Mouse (Mus musculus) cerebellum, postnatal 36 days (tissue): ENCODE results near the gene Sox1.

Experiments used
- DNase-seq, 2 experiments: peaks; one replicate each; pipeline ENCODE4 v3.0.0; 2021 to 2022; ENCODE audit warnings: mixed read lengths in 2 of 2

Sox1 gene

DNA sequence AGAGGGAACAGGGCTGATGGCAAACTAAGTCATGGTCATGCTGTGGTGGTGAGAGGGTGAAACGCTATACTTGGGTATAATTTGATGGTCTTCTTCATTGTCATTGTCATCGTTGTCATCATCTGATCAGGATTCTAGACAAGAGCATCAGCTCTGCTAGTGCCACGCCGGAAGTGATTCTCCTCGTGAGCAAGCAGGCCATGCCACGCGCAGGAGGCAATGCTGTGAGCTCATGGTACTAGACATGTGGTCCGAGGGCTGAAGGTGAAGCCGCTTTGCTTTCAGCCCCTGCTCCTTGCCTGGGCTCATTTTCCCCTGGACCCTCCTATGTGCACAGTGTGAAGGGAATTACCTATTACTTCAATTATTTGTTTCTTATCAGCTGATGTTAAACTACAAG, 32.3 kb downstream of the Sox1 start:
- no peak for DNase-seq

DNA sequence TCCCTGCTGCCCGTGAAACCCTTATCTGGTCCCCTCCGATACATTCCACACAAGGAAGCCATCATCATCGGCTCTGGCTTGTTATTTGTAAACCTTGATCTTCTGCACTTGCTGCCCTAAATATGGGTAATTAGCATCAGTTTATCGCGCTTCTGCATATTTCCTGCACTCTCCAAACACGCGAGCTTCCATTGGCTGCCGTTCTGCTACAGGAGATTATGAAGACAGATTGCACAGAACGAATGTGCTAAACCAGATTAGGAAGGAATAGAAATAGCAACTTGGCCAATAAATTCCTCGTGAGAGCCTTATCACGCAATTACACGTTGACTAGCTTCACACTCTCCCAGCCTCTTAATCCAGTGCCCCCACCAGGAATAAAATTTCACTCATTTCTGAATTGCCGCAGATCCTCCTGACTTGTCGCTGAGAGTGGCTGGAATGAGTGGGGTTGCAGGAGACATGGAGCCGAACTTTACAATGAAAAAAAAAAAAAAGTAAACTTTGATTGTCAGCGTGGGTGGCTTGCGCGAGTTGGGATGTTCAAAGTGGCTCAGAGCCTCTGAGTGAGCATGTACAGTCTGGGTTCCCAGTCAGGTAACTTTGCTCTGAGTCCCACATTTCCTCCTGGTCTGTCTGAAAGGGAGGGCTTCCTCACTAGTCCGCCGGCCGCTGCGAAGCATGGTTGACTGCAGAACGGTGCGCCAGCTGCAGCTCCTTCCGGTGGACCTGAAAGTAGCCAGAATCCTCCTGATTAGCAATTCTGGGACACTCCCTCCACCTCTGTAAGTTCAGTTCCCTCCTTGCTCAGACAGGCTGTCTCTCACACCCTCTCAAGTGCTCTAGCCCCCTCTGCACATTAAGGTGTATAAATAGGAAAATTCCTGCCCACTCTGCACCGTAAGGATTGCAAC, 33.0 kb downstream of the Sox1 start:
- DNase-seq: no peak

DNA sequence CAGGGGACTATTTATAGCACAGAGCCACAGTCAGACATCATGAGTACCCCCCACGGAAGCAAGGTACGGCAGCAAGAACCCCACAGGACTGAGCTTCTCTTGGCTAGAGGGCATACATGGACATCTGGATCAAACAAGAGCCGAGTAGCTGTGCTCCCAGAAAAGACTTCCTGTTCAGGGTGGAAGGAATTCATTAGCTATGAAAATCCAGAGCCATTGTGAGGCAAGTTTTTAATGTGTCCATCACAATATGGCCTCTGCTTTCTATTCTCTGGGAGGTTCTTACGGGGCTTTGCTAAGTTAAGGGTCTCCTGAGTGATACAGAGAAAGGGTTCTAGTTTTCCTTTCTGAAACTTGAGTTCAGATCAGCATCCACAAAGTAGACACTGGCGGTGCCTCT, 33.8 kb downstream of the Sox1 start:
- DNase-seq: no peak

DNA sequence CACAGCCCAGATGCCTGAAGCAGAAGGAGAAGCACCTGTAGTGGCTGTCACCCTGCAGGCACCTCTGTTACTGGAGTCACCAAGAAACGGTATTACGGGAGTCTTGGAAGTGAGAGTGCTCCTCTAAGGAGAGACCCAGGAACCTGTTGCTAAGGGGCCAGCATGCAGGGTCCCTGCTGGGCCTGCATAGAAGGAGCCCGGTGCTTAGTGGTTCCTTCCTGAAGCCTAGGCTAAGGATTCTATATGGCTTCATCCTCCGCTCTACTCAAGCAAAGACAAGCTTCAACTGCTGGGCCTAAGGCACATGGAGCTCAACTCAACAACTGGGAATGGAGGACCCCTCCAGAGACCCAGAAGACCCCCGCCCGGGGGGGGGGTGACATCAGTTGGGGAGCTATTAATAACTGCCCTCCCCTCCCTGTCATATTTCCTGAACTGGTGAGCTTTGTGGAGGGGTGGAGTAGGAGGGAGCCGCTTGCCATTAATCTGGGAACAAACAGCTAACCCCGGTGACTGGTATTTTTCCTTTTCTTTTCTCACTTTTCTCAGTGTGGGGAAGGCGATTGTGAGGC, 34.6 kb downstream of the Sox1 start:
- no peak for DNase-seq

DNA sequence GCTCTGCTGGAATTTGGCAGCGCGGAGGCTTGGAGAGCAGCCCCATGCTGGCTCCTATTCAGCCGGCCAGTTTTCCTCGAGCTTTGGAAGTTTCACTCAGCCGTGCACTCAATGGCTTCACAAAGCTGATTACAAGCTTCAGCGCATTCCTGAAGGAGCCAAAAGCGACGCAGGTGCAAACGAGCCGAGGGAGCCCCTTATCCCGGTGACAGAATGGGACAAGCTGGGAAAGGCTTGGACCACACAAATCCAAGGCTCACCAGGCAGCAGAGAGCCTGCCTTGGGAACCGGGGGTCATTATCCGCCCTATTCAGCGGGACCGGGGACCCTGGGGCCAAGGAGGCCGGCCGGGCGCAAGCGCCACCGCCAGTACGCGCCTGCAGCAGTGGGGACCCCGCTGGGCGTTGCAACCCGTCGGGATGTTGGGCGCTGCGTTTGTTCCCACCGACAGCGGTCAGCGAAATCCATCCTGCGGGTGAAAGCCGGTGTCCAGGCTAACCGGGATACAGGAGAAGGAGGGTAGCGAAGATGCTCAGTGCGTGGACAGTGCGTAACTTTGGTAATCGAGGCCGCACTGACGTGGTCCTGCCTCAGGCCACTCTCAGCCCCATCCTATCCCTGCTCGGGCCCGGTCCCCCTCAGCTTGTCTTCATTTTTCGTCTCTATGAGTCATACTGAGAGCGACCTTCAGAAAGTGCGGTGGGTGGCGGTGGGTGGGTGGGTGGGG, 35.2 kb downstream of the Sox1 start:
- peak; percentile 14 to 22 for DNase-seq

DNA sequence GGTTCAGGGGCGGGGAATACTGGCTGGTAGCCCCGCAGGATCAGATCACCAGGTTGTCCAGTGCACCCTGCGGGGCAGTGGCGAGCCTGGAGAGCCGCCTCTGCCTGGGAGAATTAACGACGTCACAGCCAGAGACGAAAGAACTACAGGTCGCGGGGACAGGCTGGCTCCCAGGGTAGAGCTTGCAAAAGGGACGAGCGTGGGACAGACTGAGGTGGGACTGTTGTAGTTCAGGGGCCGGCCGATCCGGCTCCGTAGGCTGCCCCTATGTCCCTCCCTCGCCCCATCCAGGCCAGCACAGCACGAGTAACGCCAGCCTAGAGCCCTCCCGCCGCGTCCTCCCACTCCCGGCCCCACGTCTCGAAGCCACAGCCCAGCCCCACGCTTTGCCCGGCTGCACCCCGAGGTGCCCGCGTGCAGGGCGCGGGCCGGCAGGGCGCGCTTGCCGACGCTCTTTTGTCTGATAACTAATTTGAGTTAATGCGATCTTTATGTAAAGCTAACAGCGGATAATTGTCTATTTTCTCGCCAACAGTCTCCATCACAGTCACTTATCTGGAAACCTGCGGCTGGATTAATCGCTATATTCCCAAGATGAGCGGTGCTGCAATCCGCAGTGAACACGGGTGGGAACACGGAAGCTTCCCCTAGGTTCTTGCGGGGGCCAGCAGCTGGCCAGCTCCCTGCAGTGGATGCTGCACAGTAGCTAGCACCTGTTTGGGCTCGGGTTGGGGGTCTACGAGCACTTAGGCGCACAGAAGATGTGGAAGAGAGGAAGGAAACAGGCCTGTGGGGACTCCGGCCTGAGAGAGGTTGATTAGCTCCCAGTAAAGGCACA, 36.0 kb downstream of the Sox1 start:
- peak in 1 of 2 experiments; percentile 6 for DNase-seq

DNA sequence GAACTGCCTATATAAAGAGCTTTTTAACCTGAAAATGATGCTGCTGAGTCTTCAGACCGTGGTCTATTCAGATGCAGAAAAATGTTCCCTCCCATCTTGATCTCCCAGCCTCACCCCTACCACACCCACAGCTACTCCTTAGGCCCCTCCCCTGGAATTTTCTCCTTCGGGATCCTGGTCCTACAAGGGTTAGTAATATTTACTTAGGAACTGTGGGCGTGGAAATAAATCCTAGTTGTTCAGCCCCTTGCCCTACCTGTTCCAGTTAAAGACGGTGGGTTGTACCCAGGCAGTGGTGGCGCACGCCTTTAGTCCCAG, 36.6 kb downstream of the Sox1 start:
- DNase-seq: no peak

DNA sequence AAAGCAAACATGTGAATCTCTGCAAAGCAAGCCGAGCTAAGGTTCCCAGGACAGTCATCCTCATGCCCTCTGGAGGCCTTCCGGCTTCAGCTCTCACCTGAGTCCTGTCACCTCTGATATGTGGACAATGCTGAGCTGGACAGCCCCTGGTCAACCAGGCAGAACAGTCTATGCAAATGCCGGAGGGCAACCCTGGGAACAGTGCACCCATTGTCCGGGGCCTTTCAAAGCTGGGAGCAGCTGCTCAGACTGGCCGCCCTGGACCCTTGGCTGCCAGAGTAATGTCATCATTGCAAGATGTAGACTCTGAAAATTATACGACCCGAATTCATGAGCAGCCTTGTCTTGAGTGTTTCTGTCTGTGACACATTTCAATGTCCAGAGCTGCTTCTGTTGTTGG, 37.5 kb downstream of the Sox1 start:
- DNase-seq: no peak

DNA sequence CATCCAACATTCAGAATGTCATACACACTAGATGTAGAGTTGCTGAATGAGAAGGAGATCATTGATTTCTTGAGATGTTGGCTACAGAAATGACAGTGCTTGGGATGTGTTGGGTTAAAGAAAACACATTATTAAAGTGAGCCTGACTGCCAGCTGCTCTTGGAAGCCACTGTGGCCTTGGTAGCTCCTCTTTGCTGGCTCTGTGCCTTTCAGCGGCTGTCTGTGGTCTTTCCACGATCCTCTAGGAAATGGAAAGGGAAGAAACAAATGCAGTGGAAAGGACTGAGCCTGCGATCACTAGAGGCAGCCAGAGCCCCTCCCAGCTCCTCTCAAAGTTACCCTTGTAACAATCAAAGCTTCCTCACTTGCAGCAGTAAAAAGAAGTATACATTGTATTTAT, 39.7 kb downstream of the Sox1 start:
- no peak for DNase-seq

DNA sequence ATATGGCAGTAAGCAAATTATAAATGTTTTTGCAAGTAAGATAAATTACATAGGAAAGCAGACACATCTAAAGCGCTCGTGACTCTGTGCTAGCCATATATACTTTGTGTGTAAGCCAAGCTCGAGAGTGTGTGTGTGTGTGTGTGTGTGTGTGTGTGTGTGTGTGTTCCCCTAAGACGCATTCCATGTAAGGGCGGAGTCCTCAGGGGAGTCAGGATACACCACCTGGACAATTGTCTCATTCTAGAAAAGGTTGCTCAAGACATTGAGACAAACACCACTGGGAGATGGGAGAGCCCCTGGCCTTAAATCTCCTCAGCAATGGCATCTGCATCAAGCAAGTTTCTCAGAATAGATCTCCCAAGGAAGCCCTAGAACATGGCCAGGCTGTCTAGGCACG, 42.9 kb downstream of the Sox1 start:
- no peak for DNase-seq

DNA sequence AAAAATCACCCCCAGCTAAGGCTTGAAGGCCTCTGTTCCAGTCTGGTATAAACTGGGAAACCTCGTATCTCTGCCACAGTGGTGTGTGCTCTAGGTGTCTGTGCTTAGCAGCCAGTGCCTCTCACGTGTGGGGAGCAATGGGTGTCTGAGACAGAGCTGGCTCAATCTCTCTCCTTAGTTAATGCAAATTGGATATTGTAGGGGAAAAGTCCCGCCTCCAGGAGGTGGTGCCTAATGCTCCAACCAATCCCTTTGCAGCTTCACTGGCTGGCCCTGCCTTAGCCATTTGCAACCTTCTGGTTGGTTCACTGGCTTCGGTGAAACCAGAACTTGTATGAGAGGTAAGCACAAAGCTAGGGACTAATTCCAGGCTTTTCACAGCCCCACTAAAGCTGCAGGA, 43.9 kb downstream of the Sox1 start:
- no peak for DNase-seq

DNA sequence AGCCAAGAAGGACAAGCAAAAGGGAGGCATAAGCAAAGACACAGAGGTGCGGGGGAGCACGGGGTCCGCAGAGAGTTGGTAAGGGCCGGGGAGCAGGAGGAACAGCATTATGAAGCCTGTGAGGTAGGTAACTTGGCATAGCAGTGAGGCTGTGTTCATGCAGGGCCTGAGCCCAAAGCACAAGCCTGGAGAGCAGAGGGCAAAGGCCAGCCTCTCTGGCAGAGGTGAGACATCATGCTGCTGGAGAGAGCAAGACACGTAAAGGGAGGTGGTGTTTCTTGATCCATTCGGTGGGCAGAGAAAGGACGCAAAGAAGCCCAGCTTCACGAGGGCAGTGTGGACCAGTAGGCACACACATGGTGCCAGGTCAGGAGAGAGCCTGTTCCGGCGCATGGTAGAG, 44.8 kb downstream of the Sox1 start:
- DNase-seq: no peak

DNA sequence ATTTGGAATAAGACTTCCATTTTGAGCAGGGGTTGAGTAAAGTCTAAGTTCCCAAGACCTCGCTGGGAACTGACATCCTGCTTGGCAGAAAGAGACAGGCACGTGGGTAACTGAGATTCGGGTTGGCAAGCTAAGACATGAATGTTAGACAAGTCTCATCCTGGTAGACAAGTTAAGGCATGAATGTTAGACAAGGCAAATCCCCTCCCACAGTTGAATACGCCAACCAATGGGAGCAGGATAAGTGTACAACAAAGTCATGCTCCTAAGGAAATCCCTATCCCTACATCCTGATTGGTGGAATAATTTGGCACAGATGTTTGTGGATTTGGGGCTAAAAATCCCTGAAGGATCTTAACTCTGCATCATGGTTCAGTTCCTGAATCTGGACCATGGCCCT, 45.9 kb downstream of the Sox1 start:
- DNase-seq: no peak

DNA sequence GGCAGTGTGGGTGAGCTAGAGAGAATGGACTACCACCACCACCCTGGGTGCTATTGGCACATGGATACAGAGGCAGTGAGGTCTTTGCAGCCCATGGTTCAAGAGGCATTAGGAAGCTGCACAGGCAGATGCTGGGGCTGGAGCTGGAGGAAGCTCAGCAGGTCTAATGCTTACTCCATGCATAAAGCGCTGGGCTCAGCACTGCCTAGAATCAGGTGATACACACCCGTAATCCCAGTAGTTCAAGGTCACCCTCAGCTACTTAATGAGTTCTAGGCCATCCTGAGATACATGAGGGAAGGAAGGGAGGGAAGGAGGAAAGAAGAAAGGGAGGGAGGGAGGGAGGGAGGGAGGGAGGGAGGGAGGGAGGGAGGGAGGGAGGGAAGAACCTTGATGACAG, 50.2 kb downstream of the Sox1 start:
- no peak for DNase-seq

DNA sequence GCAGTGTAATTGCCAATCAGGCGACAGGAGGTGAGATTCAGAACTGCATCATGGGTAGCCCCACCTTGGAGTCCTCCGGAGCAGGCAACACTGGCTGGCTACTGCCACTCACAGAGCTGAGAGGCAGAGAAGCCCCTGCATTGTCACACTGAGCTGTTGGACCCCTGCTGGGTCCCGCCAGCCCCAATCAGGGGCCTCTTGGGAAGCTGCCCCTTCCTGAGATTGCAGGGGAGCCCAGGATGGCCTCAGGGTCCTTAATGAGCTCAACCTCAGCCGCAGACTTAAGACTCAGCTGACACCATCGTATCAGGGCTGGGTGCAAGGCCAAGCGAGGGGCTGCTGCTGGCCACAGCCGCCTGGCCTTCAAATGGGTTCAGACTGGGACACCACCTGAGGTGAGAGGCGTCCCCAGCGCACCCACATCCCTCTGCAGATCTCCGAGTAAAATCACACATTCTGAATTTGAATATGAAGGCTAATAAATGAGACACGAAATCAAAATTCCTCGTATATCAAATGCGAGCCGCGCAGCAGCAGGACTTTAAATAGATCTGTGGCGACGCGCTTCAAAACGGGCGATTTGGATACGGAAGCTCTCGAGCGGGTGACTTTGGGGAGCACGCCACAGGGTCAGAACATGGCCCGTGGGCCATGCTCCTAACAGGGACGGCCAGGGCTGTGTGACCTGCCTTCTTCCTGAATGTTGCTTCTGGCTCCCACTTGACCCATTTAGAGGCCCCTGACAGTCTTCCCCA, 51.0 kb downstream of the Sox1 start:
- DNase-seq: no peak
